Mouse (Mus musculus) lung, adult 2 months (tissue): ENCODE results near the gene Borcs8. TPM values are rescaled to one million over a fixed set of nuclear protein-coding genes. Genes with fewer than 3 reads are reported as not detected.

Experiments used
- DNase-seq: peaks from one replicate; pipeline ENCODE4 v3.0.0; 2022
- H3K4me1 ChIP-seq: fragments of 200-500 bp; 2 replicates; pipeline ENCODE4 v1.6.1; 2011; ENCODE audit warnings: low read length; ENCODE audit not compliant: control insufficient read depth, insufficient read depth
- H3K4me3 ChIP-seq: fragments of 200-500 bp; replicated peaks from 2 replicates; pipeline ENCODE3; 2011; ENCODE audit warnings: low read depth, mild to moderate bottlenecking, control low read depth, low read length; ENCODE audit errors: extremely low read depth
- CTCF ChIP-seq: fragments of 200-500 bp; IDR thresholded peaks from 2 replicates; pipeline ENCODE4 v1.5.1; 2011; ENCODE audit warnings: mild to moderate bottlenecking, low read length, control low read depth; ENCODE audit not compliant: insufficient read depth
- POLR2A ChIP-seq: fragments of 200-500 bp; IDR thresholded peaks from 2 replicates; pipeline ENCODE4 v1.6.1; 2011; ENCODE audit warnings: low read depth, mild to moderate bottlenecking, control low read depth, low read length, borderline replicate concordance; ENCODE audit errors: extremely low read depth
- WGBS: fragments of 180-500 bp; shearing (Covaris S2); methylation state at CpG from one replicate; pipeline ENCODE4 v1.1.7; 2018; 5-methylcytosine and 5-hydroxymethylcytosine counted together
- polyA plus RNA-seq: library from polyadenylated mRNA; depleted of rRNA; stranded (reverse); fragments of >200 nt; gene quantifications from 2 replicates; pipeline ENCODE4 v1.2.3, GENCODE M21; 2012

The Borcs8 gene
- polyA plus RNA-seq, 1 experiment = 79.0 TPM

DNA sequence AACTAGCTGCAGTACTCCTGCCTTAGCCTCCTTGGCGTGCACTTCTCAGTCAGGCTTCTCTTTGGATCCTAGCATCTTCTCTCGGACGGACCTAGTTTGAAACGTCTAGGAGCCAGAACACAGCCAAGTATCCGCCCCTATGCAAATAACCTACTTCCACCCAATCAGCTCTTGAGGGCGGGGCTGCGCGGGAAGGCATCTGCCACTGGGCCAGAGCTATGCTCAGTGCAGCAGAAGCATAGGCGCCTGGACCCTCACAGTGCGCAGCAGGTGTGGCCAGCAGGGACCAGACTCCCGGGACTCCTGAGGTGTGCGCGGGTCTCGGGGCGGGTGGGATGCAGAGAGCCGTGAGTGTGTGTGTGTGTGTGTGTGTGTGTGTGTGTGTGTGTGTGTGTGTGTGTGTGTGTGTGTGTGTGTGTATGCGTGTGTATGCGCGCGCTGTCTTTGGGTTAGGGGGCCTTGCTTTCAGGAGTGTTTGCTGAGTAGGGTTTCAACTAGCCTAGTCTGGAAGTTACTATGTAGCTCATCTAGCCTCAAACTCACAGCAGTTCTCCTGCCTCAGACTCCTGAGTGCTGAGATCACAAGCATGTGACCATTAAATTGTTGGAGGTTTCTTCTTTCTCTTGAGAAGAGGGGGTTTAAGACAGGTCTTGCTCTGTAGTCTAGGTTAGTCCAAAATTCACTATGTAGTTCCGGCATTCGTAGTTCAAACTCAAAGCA is 13.4 kb downstream of the Borcs8 start:
- 13% methylated on average over 21 of the region's 22 CpGs for WGBS
- Histone ChIP-seq H3K4me3 (no peak overlapping the region), H3K4me1 (peaks cover 4% of the 10 kb centered on the region; the same call in 1 of the 2 replicates)
- peak; percentile 53 for DNase-seq
- TF ChIP-seq CTCF = no peak
- TF ChIP-seq POLR2A = no peak

DNA sequence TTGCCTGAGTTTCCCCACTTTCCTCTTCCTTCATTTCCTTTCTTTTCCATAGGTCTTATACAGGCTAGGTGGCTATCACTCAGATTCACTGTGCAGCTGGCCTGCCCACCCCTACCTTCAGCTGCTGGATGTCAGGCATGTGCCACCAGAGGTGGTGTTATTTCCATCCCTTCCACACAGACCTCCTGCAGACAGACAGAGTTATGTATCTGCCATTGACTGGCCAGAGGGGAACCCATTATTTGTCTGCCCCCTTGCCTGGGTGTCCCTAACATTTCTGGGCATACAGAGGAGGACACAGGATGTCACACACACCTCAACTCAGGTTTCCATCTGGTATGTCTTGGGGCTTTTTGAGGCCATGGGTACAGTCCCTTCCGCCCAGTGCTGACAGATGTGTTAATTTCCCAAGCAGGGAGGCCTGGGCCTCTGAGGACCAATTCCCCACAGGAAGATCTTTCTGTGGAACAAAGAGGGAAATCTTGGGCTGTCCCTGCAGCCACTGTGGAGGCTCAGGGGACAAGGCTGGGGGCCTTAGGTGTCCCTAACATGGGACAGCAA is 18.0 kb downstream of the Borcs8 start:
- WGBS = 100% methylated on average over 1 of the region's 1 CpGs
- no peak overlapping the region for H3K4me3 ChIP-seq
- peaks cover 4% of the 10 kb centered on the region; the same call in 1 of the 2 replicates for H3K4me1 ChIP-seq
- no peak for DNase-seq
- no peak for TF ChIP-seq CTCF
- TF ChIP-seq POLR2A = no peak

DNA sequence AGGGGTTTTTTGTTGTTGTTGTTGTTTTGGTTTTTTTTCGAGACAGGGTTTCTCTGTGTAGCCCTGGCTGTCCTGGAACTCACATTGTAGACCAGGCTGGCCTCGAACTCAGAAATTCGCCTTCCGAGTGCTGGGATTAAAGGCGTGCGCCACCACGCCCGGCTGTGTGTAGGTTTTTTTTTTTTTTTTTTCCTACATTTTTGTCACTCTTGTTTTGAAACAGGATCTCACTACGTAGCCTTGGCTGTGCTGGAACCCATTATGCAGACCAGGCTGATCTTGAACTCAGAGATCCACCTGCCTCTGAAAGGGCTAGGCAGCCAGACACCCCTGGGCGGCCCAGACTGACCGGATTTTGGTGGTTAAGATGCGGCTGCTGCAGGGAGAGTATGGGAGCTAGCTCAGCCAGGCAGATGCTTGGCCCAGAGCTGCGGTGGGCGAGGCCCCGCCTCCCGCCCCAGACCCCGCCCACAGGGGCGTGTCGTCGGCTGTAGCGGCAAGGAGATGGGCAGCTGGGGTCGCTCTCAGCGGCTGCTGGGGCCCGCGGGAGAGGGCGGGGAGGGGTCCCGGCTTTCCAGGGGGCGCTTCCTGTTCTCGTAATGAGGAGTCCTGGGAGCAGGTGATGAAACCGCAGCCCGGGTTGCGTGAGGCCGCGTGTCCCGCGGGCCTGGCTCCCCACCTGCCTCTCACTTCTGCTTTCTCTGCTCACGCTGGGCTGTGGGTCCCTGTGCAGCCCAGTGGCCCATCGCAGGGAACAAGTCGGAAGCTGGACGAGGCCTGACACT is 19.0 kb downstream of the Borcs8 start:
- peak; percentile 62 for DNase-seq
- 11% methylated on average over 39 of the region's 40 CpGs for whole genome bisulfite sequencing
- Histone ChIP-seq H3K4me1 (no peaks in the 10 kb centered on the region), H3K4me3 (peak overlapping the region; percentile 6)
- TF ChIP-seq CTCF (no peak), POLR2A (no peak)

DNA sequence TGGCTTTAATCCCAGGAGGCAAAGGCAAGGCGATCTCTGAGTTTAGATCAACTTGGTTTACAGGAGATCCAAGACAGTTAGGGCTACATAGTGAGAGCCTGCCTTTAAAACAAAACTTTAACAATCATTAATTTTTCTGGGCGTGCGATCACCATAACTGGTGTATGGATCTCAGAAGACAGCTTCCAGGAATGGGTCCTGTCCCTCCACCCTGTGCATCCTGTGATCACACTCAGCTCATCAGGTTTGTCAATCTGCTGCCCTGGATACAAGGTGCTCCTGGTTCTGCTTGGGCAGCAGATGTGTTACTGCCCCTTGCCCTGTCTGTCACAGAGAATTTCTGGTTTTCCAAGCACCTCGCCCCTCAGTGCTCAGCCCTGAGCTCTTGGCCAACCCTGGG is 19.9 kb downstream of the Borcs8 start:
- WGBS = 85% methylated on average over 4 of the region's 4 CpGs
- Histone ChIP-seq H3K4me1 (no peaks in the 10 kb centered on the region), H3K4me3 (no peak overlapping the region)
- TF ChIP-seq CTCF = no peak
- TF ChIP-seq POLR2A = no peak
- DNase-seq = no peak

DNA sequence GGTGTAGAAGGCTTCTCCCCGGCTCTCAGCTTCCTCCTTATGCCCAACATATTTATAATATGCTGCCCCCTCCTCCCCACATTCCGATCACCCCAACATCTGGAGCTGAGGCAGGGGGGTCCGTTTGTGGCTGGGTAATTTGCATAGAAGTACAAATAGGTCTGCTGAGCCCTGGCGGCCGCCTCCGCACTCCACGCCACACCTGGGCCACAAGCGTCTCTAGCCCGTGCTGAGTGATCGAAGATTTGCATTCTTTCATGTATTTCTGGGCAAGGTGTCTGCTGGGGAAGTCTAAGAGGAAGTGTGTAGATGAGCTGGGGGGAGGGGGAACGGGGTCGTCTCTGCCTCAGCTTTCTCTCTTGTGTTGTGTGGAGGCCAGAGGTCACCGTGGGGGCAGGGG is 20.7 kb downstream of the Borcs8 start:
- no peak overlapping the region for H3K4me3 ChIP-seq
- no peak for DNase-seq

DNA sequence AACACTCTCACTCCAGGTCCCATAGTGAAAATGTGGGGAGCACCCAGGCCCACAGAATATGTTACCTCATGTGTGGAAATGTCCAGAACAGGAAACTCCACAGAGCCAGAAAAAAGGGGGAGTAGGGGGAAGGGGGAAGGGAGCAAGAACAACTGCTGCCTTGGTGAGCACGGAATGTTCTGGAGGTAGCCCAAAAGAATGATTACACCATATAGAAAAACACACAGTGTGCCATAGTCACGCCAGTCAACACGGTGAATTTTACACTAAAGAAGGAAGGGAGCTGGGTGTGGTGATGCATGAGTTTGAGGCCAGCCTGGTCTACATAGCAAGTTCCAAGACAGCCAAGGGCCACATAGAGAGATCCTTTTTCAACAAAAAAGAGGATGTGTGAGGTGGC is 24.0 kb downstream of the Borcs8 start:
- TF ChIP-seq CTCF (no peak), POLR2A (no peak)
- WGBS = 65% methylated on average over 3 of the region's 3 CpGs
- Histone ChIP-seq H3K4me1 (no peaks in the 10 kb centered on the region), H3K4me3 (no peak overlapping the region)
- no peak for DNase-seq

More for the DNA sequence above, 20.7 kb downstream of the Borcs8 start:
- 47% methylated on average over 13 of the region's 13 CpGs for WGBS
- TF ChIP-seq POLR2A = no peak
- TF ChIP-seq CTCF = no peak
- no peaks in the 10 kb centered on the region for H3K4me1 ChIP-seq

DNA sequence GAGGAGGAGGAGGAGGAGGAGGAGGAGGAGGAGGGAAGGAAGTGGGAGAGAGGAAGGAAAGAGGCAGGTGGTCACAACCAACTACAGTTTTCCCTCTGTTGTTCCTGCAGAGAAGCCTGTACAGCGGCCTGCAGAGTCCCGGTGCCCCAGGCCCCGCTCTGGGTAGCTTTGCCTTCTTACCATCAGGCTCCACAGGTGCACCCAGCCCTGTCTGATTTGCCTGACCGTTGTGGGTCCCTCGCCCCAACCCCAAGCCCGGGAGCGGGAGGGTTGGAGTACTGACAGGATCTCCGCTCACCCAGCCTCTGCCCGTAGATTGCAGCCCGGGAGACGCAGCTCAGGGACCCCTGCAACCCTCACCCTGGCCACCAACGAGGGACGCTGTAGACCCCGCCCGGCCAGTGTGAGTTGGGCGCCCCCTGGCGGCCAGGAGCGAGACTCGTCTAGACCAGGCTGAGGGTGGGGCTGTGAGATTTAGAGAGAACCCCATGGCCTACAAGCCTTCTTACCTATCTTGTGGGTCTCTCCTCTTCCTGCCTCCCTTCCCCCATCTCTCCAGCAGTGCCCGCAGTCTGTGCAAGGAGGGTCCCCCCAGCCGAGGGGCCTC is 27.3 kb downstream of the Borcs8 start:
- Histone ChIP-seq H3K4me3 (no peak overlapping the region), H3K4me1 (no peaks in the 10 kb centered on the region)
- WGBS = 3% methylated on average over 21 of the region's 21 CpGs
- TF ChIP-seq CTCF (peak; percentile 74), POLR2A (no peak)
- peak; percentile 54 for DNase-seq

DNA sequence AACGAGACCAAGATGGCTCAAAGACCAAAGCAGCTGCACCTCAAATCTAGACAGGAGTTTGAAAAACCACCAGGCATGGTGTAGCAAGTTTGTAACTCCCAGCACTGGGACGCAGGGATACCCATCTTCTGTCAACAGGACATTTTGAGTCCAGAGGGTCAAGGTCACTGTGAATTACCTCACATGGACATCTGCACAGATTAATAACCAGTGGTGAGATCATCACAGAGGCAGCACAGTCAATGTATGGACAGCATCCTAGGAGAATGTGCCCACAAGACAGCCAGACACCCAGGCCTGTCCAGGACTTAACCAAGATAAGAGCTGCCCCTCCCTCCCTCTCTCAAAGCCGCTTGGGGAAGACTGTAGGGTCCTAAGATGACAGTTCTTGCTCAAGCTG is 30.8 kb downstream of the Borcs8 start:
- Histone ChIP-seq H3K4me1 (peaks cover 3% of the 10 kb centered on the region; the same call in 1 of the 2 replicates), H3K4me3 (no peak overlapping the region)
- TF ChIP-seq CTCF (no peak), POLR2A (no peak)
- 74% methylated on average over 3 of the region's 3 CpGs for WGBS
- DNase-seq = no peak

DNA sequence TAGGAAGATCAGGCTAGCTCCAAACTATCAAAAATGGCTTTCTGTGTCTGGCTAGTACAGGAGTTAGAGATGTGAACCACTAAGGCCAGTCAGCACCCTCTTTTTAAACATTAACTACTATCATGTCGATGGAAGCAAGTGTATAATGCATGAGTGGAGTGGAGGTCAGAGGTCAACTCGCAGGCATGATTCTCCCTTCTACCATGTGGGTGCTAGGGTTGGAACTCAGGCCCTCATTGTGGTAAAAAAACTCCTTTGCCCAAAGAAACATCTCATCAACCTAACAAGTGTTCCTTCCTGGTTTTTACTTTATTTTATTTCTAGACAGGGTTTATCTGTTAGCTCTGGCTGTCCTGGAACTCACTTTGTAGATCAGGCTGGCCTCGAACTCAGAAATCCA is 31.4 kb downstream of the Borcs8 start:
- no peak overlapping the region for H3K4me3 ChIP-seq
- peaks cover 3% of the 10 kb centered on the region; the same call in 1 of the 2 replicates for H3K4me1 ChIP-seq
- no peak for DNase-seq
- WGBS = 70% methylated on average over 3 of the region's 3 CpGs
- TF ChIP-seq CTCF = no peak
- no peak for TF ChIP-seq POLR2A
